Mouse (Mus musculus) lung, embryonic 16.5 days (tissue): ENCODE results near the gene Ehd4. TPM values are rescaled to one million over a fixed set of nuclear protein-coding genes. Genes with fewer than 3 reads are reported as not detected.
A peak's percentile ranks its signal among the peaks of the same experiment; 100 is the strongest.

Experiments used
- ATAC-seq: fragments of 200-750 bp; cut with Nextera tagmentation; 2 replicates; pipeline ENCODE4 v1.8.0; 2017; ENCODE audit warnings: low read depth, mild to moderate bottlenecking, moderate library complexity
- H3K27ac ChIP-seq: fragments of 300-500 bp; sonication (generic); 2 replicates; pipeline ENCODE4 v1.5.1; 2014; ENCODE audit warnings: mild to moderate bottlenecking, control low read depth, low read length
- H3K27me3 ChIP-seq: fragments of 300-500 bp; sonication (generic); 2 replicates; pipeline ENCODE4 v1.6.1; 2014; ENCODE audit warnings: low read depth, low read length, mixed read lengths; ENCODE audit not compliant: control insufficient read depth, insufficient read depth
- H3K36me3 ChIP-seq: fragments of 300-500 bp; sonication (generic); 2 replicates; pipeline ENCODE4 v1.6.1; 2014; ENCODE audit warnings: low read length; ENCODE audit not compliant: control insufficient read depth, insufficient read depth
- H3K4me1 ChIP-seq: fragments of 300-500 bp; sonication (generic); replicated peaks from 2 replicates; pipeline ENCODE4 v1.6.1; 2014; ENCODE audit warnings: low read length, mixed read lengths; ENCODE audit not compliant: control insufficient read depth, insufficient read depth
- H3K4me2 ChIP-seq: fragments of 300-500 bp; sonication (generic); 2 replicates; pipeline ENCODE4 v1.6.1; 2014; ENCODE audit warnings: low read depth, low read length, control low read depth
- H3K4me3 ChIP-seq: fragments of 300-500 bp; sonication (generic); 2 replicates; pipeline ENCODE4 v1.5.1; 2014; ENCODE audit warnings: mild to moderate bottlenecking, low read length, control low read depth
- H3K9ac ChIP-seq: fragments of 300-500 bp; sonication (generic); 2 replicates; pipeline ENCODE4 v1.6.1; 2014; ENCODE audit warnings: low read length, control low read depth
- H3K9me3 ChIP-seq: fragments of 300-500 bp; sonication (generic); 2 replicates; pipeline ENCODE4 v1.6.1; 2016; ENCODE audit warnings: low read length; ENCODE audit not compliant: control insufficient read depth
- WGBS: fragments of 180-500 bp; shearing (Covaris S2); extraction: QIAGEN DNeasy Blood & Tissue Kit; methylation state at CpG from one replicate; pipeline ENCODE4 v1.1.7; 2014; 5-methylcytosine and 5-hydroxymethylcytosine counted together
- polyA plus RNA-seq: library from polyadenylated mRNA; unstranded; fragments of >200 nt; fragmentation: Nextera tagmentation; extraction: Ambion mirVana; gene quantifications from 2 replicates; pipeline ENCODE4 v1.2.1, GENCODE M21; 2015

Gene Ehd4
- polyA plus RNA-seq, 1 experiment from 2014 or later, result 94.7 TPM

GRCm38 (mm10) chr2:120064639-120065038 lies 89.8 kb downstream of the Ehd4 start:
- Histone ChIP-seq H3K9me3 (no peaks in the 10 kb centered on the region), H3K4me3 (no peak overlapping the region), H3K4me1 (peaks cover 12% of the 10 kb centered on the region), H3K36me3 (no peaks in the 10 kb centered on the region), H3K9ac (no peak overlapping the region), H3K4me2 (no peak overlapping the region), H3K27ac (no peak overlapping the region), H3K27me3 (no peaks in the 10 kb centered on the region)
- 75% methylated on average over 6 of the region's 6 CpGs for WGBS
- ATAC-seq, result no peak

DNA sequence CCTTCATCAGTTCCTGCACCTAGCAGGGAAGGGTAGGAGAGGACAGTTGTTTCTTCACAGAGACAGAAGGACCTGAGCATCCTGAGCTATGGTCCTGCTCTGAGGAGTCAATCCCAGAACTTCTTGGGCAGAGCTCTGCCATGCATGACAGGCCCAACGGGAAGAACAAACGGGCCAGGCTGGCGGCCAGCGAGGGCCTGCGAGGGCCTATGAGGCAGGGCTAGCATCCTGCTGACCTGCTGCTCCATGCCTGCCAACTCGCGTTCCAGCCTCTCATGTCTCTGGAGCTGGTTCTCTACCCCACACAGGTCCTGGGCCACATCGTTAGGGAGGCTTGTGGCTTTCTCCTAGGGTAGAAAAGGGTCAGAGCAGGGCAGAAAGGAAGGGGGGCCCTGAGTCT lies 92.2 kb downstream of the Ehd4 start:
- peaks cover 17% of the 10 kb centered on the region for H3K4me1 ChIP-seq
- H3K27me3 ChIP-seq, result no peaks in the 10 kb centered on the region
- ATAC-seq, result no peak
- H3K36me3 ChIP-seq, result no peaks in the 10 kb centered on the region
- no peak overlapping the region for H3K4me2 ChIP-seq
- 81% methylated on average over 8 of the region's 8 CpGs for WGBS
- H3K4me3 ChIP-seq, result no peak overlapping the region
- no peak overlapping the region for H3K27ac ChIP-seq
- no peak overlapping the region for H3K9ac ChIP-seq
- H3K9me3 ChIP-seq, result no peaks in the 10 kb centered on the region

GRCm38 (mm10) chr2:120060651-120061050 lies 93.8 kb downstream of the Ehd4 start:
- no peak for ATAC-seq
- peaks cover 17% of the 10 kb centered on the region for H3K4me1 ChIP-seq
- peak overlapping the region; percentile 87 for H3K27ac ChIP-seq
- H3K36me3 ChIP-seq, result no peaks in the 10 kb centered on the region
- no peaks in the 10 kb centered on the region for H3K9me3 ChIP-seq
- H3K4me2 ChIP-seq, result no peak overlapping the region
- H3K4me3 ChIP-seq, result no peak overlapping the region
- no peaks in the 10 kb centered on the region for H3K27me3 ChIP-seq
- 55% methylated on average over 9 of the region's 9 CpGs for WGBS
- H3K9ac ChIP-seq, result no peak overlapping the region

GRCm38 (mm10) chr2:120060190-120060589 lies 94.2 kb downstream of the Ehd4 start:
- no peaks in the 10 kb centered on the region for H3K27me3 ChIP-seq
- no peaks in the 10 kb centered on the region for H3K9me3 ChIP-seq
- H3K27ac ChIP-seq, result peak overlapping the region; percentile 87
- H3K36me3 ChIP-seq, result no peaks in the 10 kb centered on the region
- no peak overlapping the region for H3K4me3 ChIP-seq
- no peak overlapping the region; the same call in 1 of the 2 replicates for H3K4me2 ChIP-seq
- 51% methylated on average over 6 of the region's 6 CpGs for WGBS
- H3K4me1 ChIP-seq, result peaks cover 17% of the 10 kb centered on the region
- ATAC-seq, result peak; percentile 89
- no peak overlapping the region for H3K9ac ChIP-seq

GRCm38 (mm10) chr2:120059466-120059865 lies 94.9 kb downstream of the Ehd4 start:
- H3K36me3 ChIP-seq, result no peaks in the 10 kb centered on the region
- ATAC-seq, result no peak; the same call in 1 of the 2 replicates
- peak overlapping the region; percentile 87 for H3K27ac ChIP-seq
- H3K4me2 ChIP-seq, result no peak overlapping the region
- no peak overlapping the region for H3K4me3 ChIP-seq
- H3K9me3 ChIP-seq, result no peaks in the 10 kb centered on the region
- 68% methylated on average over 3 of the region's 3 CpGs for WGBS
- peaks cover 17% of the 10 kb centered on the region for H3K4me1 ChIP-seq
- H3K9ac ChIP-seq, result no peak overlapping the region
- no peaks in the 10 kb centered on the region for H3K27me3 ChIP-seq

DNA sequence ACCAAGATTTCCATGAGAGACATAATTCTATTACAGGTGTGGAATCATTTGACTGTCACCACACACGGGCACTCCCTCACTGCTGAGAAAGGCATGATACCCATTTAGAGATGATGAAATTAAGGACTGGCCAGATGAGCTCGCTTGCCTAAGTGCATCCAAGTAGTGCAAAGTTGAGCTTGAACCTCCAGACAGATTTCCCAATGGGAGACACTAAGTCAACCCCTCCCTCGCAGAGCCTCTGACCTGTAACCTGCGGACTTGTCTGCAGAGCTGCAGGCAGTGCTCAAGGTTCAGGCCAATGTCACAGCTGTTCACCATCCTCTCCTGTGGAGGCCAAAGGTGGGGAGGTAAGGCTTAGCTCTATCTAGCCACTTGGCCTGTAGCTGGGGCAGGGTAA lies 95.6 kb downstream of the Ehd4 start:
- 77% methylated on average over 4 of the region's 4 CpGs for WGBS
- ATAC-seq, result no peak
- H3K27ac ChIP-seq, result no peak overlapping the region

DNA sequence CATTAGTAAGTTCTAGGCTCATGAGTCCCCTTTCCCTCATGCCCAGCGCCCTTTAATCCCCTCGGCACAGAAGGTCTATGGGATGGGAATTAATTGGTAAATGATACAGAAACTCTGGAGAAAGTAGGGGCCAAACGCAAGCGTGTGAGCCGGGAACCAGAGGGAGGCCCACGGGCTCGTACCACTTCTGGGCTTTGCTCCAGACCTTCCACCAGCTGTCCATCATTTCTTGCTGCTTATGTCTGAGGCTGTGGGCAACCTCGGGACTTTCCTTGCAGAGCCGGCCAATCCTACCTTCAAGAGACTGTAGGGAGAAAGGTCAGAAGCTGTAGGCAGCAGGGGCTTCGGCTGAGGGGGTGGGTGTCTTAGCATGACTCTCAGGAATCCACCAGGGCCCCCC lies 98.5 kb downstream of the Ehd4 start:
- ATAC-seq, result no peak
- H3K9me3 ChIP-seq, result no peaks in the 10 kb centered on the region
- H3K9ac ChIP-seq, result no peak overlapping the region
- no peaks in the 10 kb centered on the region for H3K27me3 ChIP-seq
- 84% methylated on average over 10 of the region's 10 CpGs for WGBS
- no peak overlapping the region for H3K27ac ChIP-seq
- no peak overlapping the region for H3K4me3 ChIP-seq
- H3K4me2 ChIP-seq, result no peak overlapping the region
- H3K4me1 ChIP-seq, result peaks cover 11% of the 10 kb centered on the region
- no peaks in the 10 kb centered on the region for H3K36me3 ChIP-seq

More for the DNA sequence above, 95.6 kb downstream of the Ehd4 start:
- H3K36me3 ChIP-seq, result no peaks in the 10 kb centered on the region
- H3K4me1 ChIP-seq, result peaks cover 17% of the 10 kb centered on the region
- no peaks in the 10 kb centered on the region for H3K9me3 ChIP-seq
- H3K4me3 ChIP-seq, result no peak overlapping the region
- no peak overlapping the region for H3K4me2 ChIP-seq
- no peaks in the 10 kb centered on the region for H3K27me3 ChIP-seq
- H3K9ac ChIP-seq, result no peak overlapping the region

- Histone ChIP-seq H3K4me3 (no peak overlapping the region), H3K4me2 (no peak overlapping the region), H3K27me3 (no peaks in the 10 kb centered on the region), H3K9ac (no peak overlapping the region), H3K4me1 (0 out of 2 replicates have a peak, but pooled peaks cover 5% of the 10 kb centered on the region), H3K36me3 (no peaks in the 10 kb centered on the region), H3K9me3 (no peaks in the 10 kb centered on the region), H3K27ac (no peak overlapping the region)
- no peak for ATAC-seq
- 81% methylated on average over 12 of the region's 12 CpGs for WGBS
Measured at GRCm38 (mm10) chr2:120054771-120055552, 99.4 kb downstream of the Ehd4 start.

DNA sequence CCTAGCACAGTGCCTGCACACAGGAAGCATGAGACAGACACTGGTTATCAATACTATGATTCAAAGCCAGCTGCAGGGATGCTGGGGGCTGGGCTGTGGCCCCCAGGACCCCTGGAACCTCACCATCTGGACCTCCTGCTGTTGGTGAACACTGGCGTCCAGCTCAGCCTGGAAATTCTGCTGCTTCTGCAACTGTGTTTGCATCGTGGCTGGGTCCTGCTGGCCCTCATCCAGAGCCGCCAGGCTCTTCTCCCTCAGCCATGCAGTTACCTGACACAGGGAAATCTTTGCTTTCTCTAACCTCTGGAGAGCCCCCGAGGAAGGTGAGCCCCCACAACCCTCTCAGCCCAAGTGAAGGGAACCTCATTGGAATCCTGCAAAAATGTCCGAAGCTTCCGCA lies 103.0 kb downstream of the Ehd4 start:
- Histone ChIP-seq H3K27me3 (no peaks in the 10 kb centered on the region), H3K4me3 (no peak overlapping the region), H3K9ac (no peak overlapping the region), H3K4me2 (no peak overlapping the region), H3K9me3 (no peaks in the 10 kb centered on the region), H3K27ac (no peak overlapping the region), H3K4me1 (no peaks in the 10 kb centered on the region), H3K36me3 (no peaks in the 10 kb centered on the region)
- WGBS, result 41% methylated on average over 6 of the region's 6 CpGs
- ATAC-seq, result no peak
